In the genomic region with DNA sequence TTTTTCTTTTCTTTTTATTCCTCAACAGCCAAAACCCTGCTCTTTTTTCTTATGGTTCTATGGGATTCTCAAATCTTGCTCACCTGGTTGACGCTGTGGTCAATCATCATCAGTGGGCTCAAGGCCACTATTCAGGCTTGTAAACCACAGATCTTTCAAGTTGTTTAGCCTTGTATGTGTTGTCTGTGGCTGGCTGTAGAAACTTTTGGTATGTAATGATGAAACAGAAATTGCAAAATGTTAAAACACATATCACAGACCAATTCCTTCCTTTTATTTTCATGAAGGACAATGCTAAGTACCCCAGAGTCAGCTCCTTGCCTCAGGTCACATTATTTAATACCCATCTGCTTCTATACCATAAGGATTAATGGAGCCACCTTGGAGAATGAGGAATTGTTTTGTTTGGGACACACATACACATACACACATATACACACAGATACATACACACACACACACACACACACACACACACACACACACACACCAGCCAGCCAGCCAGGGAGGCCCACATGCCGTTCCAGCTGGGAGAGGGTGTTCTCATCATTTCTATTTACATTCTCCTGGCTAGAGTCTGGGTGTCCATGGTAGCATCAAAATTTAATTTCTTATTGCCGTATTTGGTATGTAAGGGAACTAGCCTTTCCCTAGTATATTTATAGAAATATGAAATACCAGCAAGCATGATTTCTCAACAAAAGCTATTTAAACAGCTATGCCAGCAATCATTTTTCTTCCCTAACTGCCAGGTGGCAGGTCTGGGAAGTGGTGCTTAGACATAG, we compare ENCODE assay signal across 22 mouse cellular contexts. TPM values are rescaled to one million over a fixed set of nuclear protein-coding genes. Genes with fewer than 3 reads are reported as not detected.
DNase-seq lines count a peak whose midpoint lies in the region; ATAC-seq and TF ChIP-seq lines count a peak whose summit lies in the region.
"Had no signal": no experiment of that assay in that cellular context is flagged by ENCODE, and none has a peak within 500 bp of the region (broad histone marks: within the 10 kb centered on the region; RNA-seq: fewer than 3 reads in every experiment).

No protein-coding gene starts in this region.

- H3K27me3 ChIP-seq in hindbrain, postnatal 0 days (ENCODE audit: insufficient read depth, low read length), result no peaks in the 10 kb centered on the region
- H3K27me3 ChIP-seq in hindbrain, embryonic 11.5 days (ENCODE audit: control insufficient read depth, insufficient read depth, low read length), result no peaks in the 10 kb centered on the region
- no peaks in the 10 kb centered on the region for H3K27me3 ChIP-seq in lung, embryonic 15.5 days
- H3K27me3 ChIP-seq: CH12.LX; forebrain, embryonic 12.5 days; midbrain, embryonic 15.5 days; neural tube, embryonic 15.5 days had no signal

- WGBS in hindbrain, postnatal 0 days, result 68% methylated on average over 3 of the region's 3 CpGs
- 82% methylated on average over 3 of the region's 3 CpGs for WGBS in hindbrain, embryonic 11.5 days
- 59% methylated on average over 3 of the region's 3 CpGs for WGBS in lung, embryonic 15.5 days

- H3K4me2 ChIP-seq in hindbrain, postnatal 0 days (ENCODE audit: low read depth, low read length), result no peak overlapping the region
- no peak overlapping the region for H3K4me2 ChIP-seq in hindbrain, embryonic 11.5 days (replicated peaks; ENCODE audit: low read depth, low read length)
- H3K4me2 ChIP-seq in lung, embryonic 15.5 days, result no peak overlapping the region
- H3K4me2 ChIP-seq: forebrain, embryonic 12.5 days; midbrain, embryonic 15.5 days; neural tube, embryonic 15.5 days had no signal

- TF ChIP-seq CTCF in hindbrain, postnatal 0 days (IDR thresholded peaks at IDR 0.05; ENCODE audit: low read depth), result no peak

- no peaks in the 10 kb centered on the region for H3K4me1 ChIP-seq in hindbrain, postnatal 0 days (ENCODE audit: insufficient read depth, low read length)
- no peaks in the 10 kb centered on the region for H3K4me1 ChIP-seq in hindbrain, embryonic 11.5 days (replicated peaks; ENCODE audit: control insufficient read depth, insufficient read depth, low read length)
- H3K4me1 ChIP-seq in lung, embryonic 15.5 days, result no peaks in the 10 kb centered on the region
- H3K4me1 ChIP-seq: forebrain, embryonic 12.5 days; heart, embryonic 10.5 days; hindbrain, embryonic 10.5 days; midbrain, embryonic 15.5 days; neural tube, embryonic 15.5 days had no signal

- no peaks in the 10 kb centered on the region for H3K9me3 ChIP-seq in hindbrain, postnatal 0 days (ENCODE audit: low read length)
- no peaks in the 10 kb centered on the region for H3K9me3 ChIP-seq in hindbrain, embryonic 11.5 days (ENCODE audit: control insufficient read depth, low read length)
- no peaks in the 10 kb centered on the region for H3K9me3 ChIP-seq in lung, embryonic 15.5 days
- H3K9me3 ChIP-seq: forebrain, embryonic 12.5 days; heart, embryonic 10.5 days; hindbrain, embryonic 10.5 days; midbrain, embryonic 15.5 days; neural tube, embryonic 15.5 days had no signal

- no peak overlapping the region for H3K27ac ChIP-seq in hindbrain, postnatal 0 days
- H3K27ac ChIP-seq in hindbrain, embryonic 11.5 days (ENCODE audit: low read depth, low read length), result no peak overlapping the region
- no peak overlapping the region for H3K27ac ChIP-seq in lung, embryonic 15.5 days
- H3K27ac ChIP-seq: forebrain, embryonic 12.5 days; heart, embryonic 10.5 days; hindbrain, embryonic 10.5 days; midbrain, embryonic 15.5 days; neural tube, embryonic 15.5 days had no signal

- no peak overlapping the region for H3K9ac ChIP-seq in hindbrain, postnatal 0 days (replicated peaks; ENCODE audit: low read length)
- H3K9ac ChIP-seq in hindbrain, embryonic 11.5 days (ENCODE audit: low read depth, low read length), result no peak overlapping the region
- no peak overlapping the region for H3K9ac ChIP-seq in lung, embryonic 15.5 days
- H3K9ac ChIP-seq: forebrain, embryonic 12.5 days; liver, postnatal 0 days; midbrain, embryonic 15.5 days; neural tube, embryonic 15.5 days had no signal

- DNase-seq in hindbrain, postnatal 0 days (ENCODE audit: low spot score), result peak; percentile 18
- no peak for DNase-seq in hindbrain, embryonic 11.5 days (ENCODE audit: low spot score)
- no peak for DNase-seq in lung, postnatal 10 days
- peak; percentile 37 for DNase-seq in right cerebral cortex, postnatal 25 days
- DNase-seq in urinary bladder, postnatal 14 days (ENCODE audit: low spot score), result no peak
- no peak for DNase-seq in embryo, embryonic 10 days (ENCODE audit: low spot score)
- DNase-seq: adrenal gland, postnatal 36 days; cerebellum, adult 8-10 months; kidney, postnatal 36 days; left cerebral cortex, postnatal 4 days; liver; liver, postnatal 0 days; thymus, adult 2 months had no signal

- no peak overlapping the region for H3K4me3 ChIP-seq in hindbrain, postnatal 0 days (ENCODE audit: low read length)
- no peak overlapping the region for H3K4me3 ChIP-seq in hindbrain, embryonic 11.5 days (ENCODE audit: low read depth, low read length)
- no peak overlapping the region for H3K4me3 ChIP-seq in lung, embryonic 15.5 days
- H3K4me3 ChIP-seq: forebrain, embryonic 12.5 days; heart, embryonic 10.5 days; hindbrain, embryonic 10.5 days; midbrain, embryonic 15.5 days; neural tube, embryonic 15.5 days had no signal

- ATAC-seq in hindbrain, postnatal 0 days, result no peak
- no peak for ATAC-seq in hindbrain, embryonic 11.5 days (ENCODE audit: low FRiP score)
- peak; percentile 35; the same call in 1 of the 2 replicates for ATAC-seq in lung, embryonic 15.5 days (ENCODE audit: borderline replicate concordance, extremely low read depth, low FRiP score, low TSS enrichment)
- peak; percentile 69 for ATAC-seq in granulocyte monocyte progenitor cell, adult 5-6 weeks (replicated peaks; ENCODE audit: poor library complexity, severe bottlenecking)
- ATAC-seq: liver, postnatal 0 days; midbrain, embryonic 15.5 days had no signal

- H3K36me3 ChIP-seq in hindbrain, postnatal 0 days (ENCODE audit: insufficient read depth, low read length), result no peaks in the 10 kb centered on the region
- no peaks in the 10 kb centered on the region for H3K36me3 ChIP-seq in hindbrain, embryonic 11.5 days (ENCODE audit: control insufficient read depth, insufficient read depth, low read length)
- H3K36me3 ChIP-seq in lung, embryonic 15.5 days, result no peaks in the 10 kb centered on the region
- H3K36me3 ChIP-seq: forebrain, embryonic 12.5 days; heart, embryonic 10.5 days; hindbrain, embryonic 10.5 days; midbrain, embryonic 15.5 days; neural tube, embryonic 15.5 days had no signal

RNA-seq across cellular contexts. Expression of gene Rab32, which starts 52.7 kb away (rescaled TPM):
- total RNA-seq in hindbrain, postnatal 0 days (2014; rRNA removed), result 2.2 and 3.3 TPM in 2 replicates
- 5.1 and 5.3 TPM in 2 replicates for polyA plus RNA-seq in hindbrain, postnatal 0 days (2015; fragmentation: Nextera tagmentation; extraction: Ambion mirVana)
- polyA plus RNA-seq in hindbrain, embryonic 11.5 days (2014; fragmentation: Nextera tagmentation; extraction: Ambion mirVana), result 15.1 and 15.7 TPM in 2 replicates
- polyA plus RNA-seq in lung, embryonic 15.5 days (2015; fragmentation: Nextera tagmentation; extraction: Ambion mirVana), result 22.4 and 22.7 TPM in 2 replicates
- 83.8 and 99.7 TPM in 2 replicates for total RNA-seq in granulocyte monocyte progenitor cell, adult 5-6 weeks (2014; fragmentation: Nextera tagmentation)
- 58.0 and 67.1 TPM in 2 replicates for total RNA-seq in granulocyte monocyte progenitor cell, adult 5-6 weeks (2017)
- total RNA-seq: CH12.LX, MEL had no signal

Comparison
In these comparisons a context has a peak if more than half of its experiments do, and no peak if none do; other contexts are left out.
1. DNase-seq: peak in hindbrain, postnatal 0 days (single experiment) and right cerebral cortex, postnatal 25 days (single experiment); none in hindbrain, embryonic 11.5 days (single experiment), lung, postnatal 10 days (single experiment), urinary bladder, postnatal 14 days (single experiment) and embryo, embryonic 10 days (single experiment).
2. ATAC-seq: peak in lung, embryonic 15.5 days (single experiment) and granulocyte monocyte progenitor cell, adult 5-6 weeks (single experiment); none in hindbrain, postnatal 0 days (single experiment) and hindbrain, embryonic 11.5 days (single experiment).